Mouse (Mus musculus) MEL (cell line): ENCODE results near the gene Arid3b. TPM values are rescaled to one million over a fixed set of nuclear protein-coding genes. Genes with fewer than 3 reads are reported as not detected.

Source experiments
- DNase-seq: peaks from one replicate; pipeline ENCODE4 v3.0.0; 2011; ENCODE audit warnings: low read depth, low spot score
- H3K27ac ChIP-seq: 2 replicates; pipeline ENCODE4 v1.5.1; 2012; ENCODE audit warnings: low read depth, mild to moderate bottlenecking, control low read depth, low read length, moderate library complexity; ENCODE audit not compliant: control insufficient read depth
- H3K27me3 ChIP-seq, 2 experiments: fragments of 150-350 bp in 1 of 2; sonication (generic) in 1 of 2; 2 replicates each; pipeline ENCODE4 v1.6.1; 2012; ENCODE audit warnings: low read length in 2 of 2, mild to moderate bottlenecking in 2 of 2, improper control_type of control experiment in 1 of 2, moderate library complexity in 1 of 2; ENCODE audit not compliant: insufficient read depth in 2 of 2, control insufficient read depth in 1 of 2
- H3K36me3 ChIP-seq, 2 experiments: 2 replicates each; pipeline ENCODE4 v1.6.1; 2012 to 2014; ENCODE audit warnings: low read length in 2 of 2, improper control_type of control experiment in 1 of 2, inconsistent platforms in 1 of 2, mild to moderate bottlenecking in 1 of 2; ENCODE audit not compliant: insufficient read depth in 2 of 2, control insufficient read depth in 1 of 2
- H3K4me1 ChIP-seq, 2 experiments: fragments of 150-350 bp in 1 of 2; sonication (generic) in 1 of 2; 2 replicates each; pipeline ENCODE4 v1.6.1; 2012; ENCODE audit warnings: low read length in 2 of 2, improper control_type of control experiment in 1 of 2, mild to moderate bottlenecking in 1 of 2; ENCODE audit not compliant: insufficient read depth in 2 of 2, control insufficient read depth in 1 of 2
- H3K4me3 ChIP-seq, 2 experiments: fragments of 150-350 bp in 1 of 2; sonication (generic) in 1 of 2; 2 replicates each; pipeline ENCODE4 v1.5.1; 2012; ENCODE audit warnings: low read depth in 2 of 2, low read length in 2 of 2, mild to moderate bottlenecking in 2 of 2, moderate library complexity in 2 of 2, control low read depth in 1 of 2, improper control_type of control experiment in 1 of 2; ENCODE audit not compliant: control insufficient read depth in 1 of 2, insufficient read depth in 1 of 2
- H3K79me2 ChIP-seq: 2 replicates; pipeline ENCODE4 v1.6.1; 2012; ENCODE audit warnings: mild to moderate bottlenecking, low read length, moderate library complexity; ENCODE audit not compliant: control insufficient read depth, poor library complexity, insufficient read depth
- H3K9ac ChIP-seq: 2 replicates; pipeline ENCODE4 v1.6.1; 2012; ENCODE audit warnings: low read depth, mild to moderate bottlenecking, control low read depth, low read length, moderate library complexity; ENCODE audit not compliant: control insufficient read depth, poor library complexity, severe bottlenecking
- H3K9me3 ChIP-seq: fragments of 150-350 bp; sonication (generic); replicated peaks from 2 replicates; pipeline ENCODE4 v1.6.1; 2012; ENCODE audit warnings: mild to moderate bottlenecking, low read length, improper control_type of control experiment, moderate library complexity; ENCODE audit not compliant: insufficient read depth
- BHLHE40 ChIP-seq: IDR thresholded peaks from 2 replicates; pipeline ENCODE4 v1.6.1; 2012; ENCODE audit warnings: low read depth, mild to moderate bottlenecking, inconsistent platforms, low read length, improper control_type of control experiment, borderline replicate concordance
- CHD1 ChIP-seq: IDR thresholded peaks from 2 replicates; pipeline ENCODE4 v1.6.1; 2012; ENCODE audit warnings: low read depth, mild to moderate bottlenecking, inconsistent platforms, low read length, improper control_type of control experiment
- E2F4 ChIP-seq: IDR thresholded peaks from 2 replicates; pipeline ENCODE4 v1.6.1; 2011; ENCODE audit warnings: low read depth, low read length, improper control_type of control experiment, borderline replicate concordance
- ELF1 ChIP-seq: IDR thresholded peaks from 2 replicates; pipeline ENCODE4 v1.6.1; 2014; ENCODE audit warnings: low read depth, mild to moderate bottlenecking, inconsistent platforms, low read length, improper control_type of control experiment, moderate library complexity
- EP300 ChIP-seq, 2 experiments: IDR thresholded peaks; 2 replicates each; pipeline ENCODE4 v1.6.1; 2011; ENCODE audit warnings: improper control_type of control experiment in 2 of 2, low read length in 2 of 2, low read depth in 1 of 2, mild to moderate bottlenecking in 1 of 2
- ETS1 ChIP-seq: IDR thresholded peaks from 2 replicates; pipeline ENCODE4 v1.6.1; 2012; ENCODE audit warnings: low read depth, mild to moderate bottlenecking, inconsistent platforms, low read length, improper control_type of control experiment, moderate library complexity
- GABPA ChIP-seq: IDR thresholded peaks from 2 replicates; pipeline ENCODE4 v1.6.1; 2012; ENCODE audit warnings: low read depth, mild to moderate bottlenecking, inconsistent platforms, low read length, improper control_type of control experiment, moderate library complexity
- HCFC1 ChIP-seq: IDR thresholded peaks from 2 replicates; pipeline ENCODE4 v1.6.1; 2012; ENCODE audit warnings: low read depth, mild to moderate bottlenecking, inconsistent platforms, low read length, improper control_type of control experiment, moderate library complexity
- JUND ChIP-seq: IDR thresholded peaks from 2 replicates; pipeline ENCODE4 v1.6.1; 2011; ENCODE audit warnings: low read depth, mild to moderate bottlenecking, improper control_type of control experiment, low read length
- KAT2A ChIP-seq: conservative IDR thresholded peaks from 2 replicates; pipeline ENCODE4 v1.6.1; 2012; ENCODE audit warnings: low read depth, low read length, improper control_type of control experiment, inconsistent platforms
- MXI1 ChIP-seq: IDR thresholded peaks from 2 replicates; pipeline ENCODE4 v1.6.1; 2011; ENCODE audit warnings: mild to moderate bottlenecking, low read depth, low read length, improper control_type of control experiment
- MYB ChIP-seq: IDR thresholded peaks from 2 replicates; pipeline ENCODE4 v1.6.1; 2011; ENCODE audit warnings: mild to moderate bottlenecking, low read depth, low read length, improper control_type of control experiment
- MYC ChIP-seq: IDR thresholded peaks from 2 replicates; pipeline ENCODE4 v1.6.1; 2011; ENCODE audit warnings: low read depth, mild to moderate bottlenecking, low read length, improper control_type of control experiment, moderate library complexity
- NELFE ChIP-seq: IDR thresholded peaks from 2 replicates; pipeline ENCODE4 v1.6.1; 2011; ENCODE audit warnings: low read depth, low read length, improper control_type of control experiment
- POLR2A ChIP-seq, 2 experiments: IDR thresholded peaks; 2 replicates each; pipeline ENCODE4 v1.6.1; 2011 to 2012; ENCODE audit warnings: low read length in 2 of 2, mild to moderate bottlenecking in 2 of 2, control low read depth in 1 of 2, improper control_type of control experiment in 1 of 2, low read depth in 1 of 2, moderate library complexity in 1 of 2; ENCODE audit not compliant: control insufficient read depth in 1 of 2, insufficient read depth in 1 of 2, poor library complexity in 1 of 2
- RAD21 ChIP-seq: IDR thresholded peaks from 2 replicates; pipeline ENCODE4 v1.6.1; 2011; ENCODE audit warnings: mild to moderate bottlenecking, low read depth, low read length, improper control_type of control experiment
- RCOR1 ChIP-seq: IDR thresholded peaks from 2 replicates; pipeline ENCODE4 v1.6.1; 2012; ENCODE audit warnings: low read depth, mild to moderate bottlenecking, inconsistent platforms, low read length, improper control_type of control experiment
- TAL1 ChIP-seq: IDR thresholded peaks from 2 replicates; pipeline ENCODE4 v1.6.1; 2012; ENCODE audit warnings: mild to moderate bottlenecking, inconsistent platforms, low read length, moderate library complexity, mixed read lengths
- TBP ChIP-seq: IDR thresholded peaks from 2 replicates; pipeline ENCODE4 v1.8.0; 2011; ENCODE audit warnings: low read depth, low read length, improper control_type of control experiment
- UBTF ChIP-seq: IDR thresholded peaks from 2 replicates; pipeline ENCODE4 v1.6.1; 2012; ENCODE audit warnings: low read depth, mild to moderate bottlenecking, inconsistent platforms, low read length, improper control_type of control experiment, moderate library complexity, borderline replicate concordance; ENCODE audit not compliant: insufficient read depth
- USF2 ChIP-seq, 2 experiments: IDR thresholded peaks; 2 replicates each; pipeline ENCODE4 v1.6.1; 2011 to 2012; ENCODE audit warnings: improper control_type of control experiment in 2 of 2, low read length in 2 of 2, borderline replicate concordance in 1 of 2, inconsistent platforms in 1 of 2, low read depth in 1 of 2, mild to moderate bottlenecking in 1 of 2; ENCODE audit not compliant: insufficient read depth in 1 of 2
- ZKSCAN1 ChIP-seq: IDR thresholded peaks from 2 replicates; pipeline ENCODE4 v1.6.1; 2012; ENCODE audit warnings: low read depth, mild to moderate bottlenecking, inconsistent platforms, low read length, improper control_type of control experiment, moderate library complexity
- ZMIZ1 ChIP-seq: IDR thresholded peaks from 2 replicates; pipeline ENCODE4 v1.6.1; 2012; ENCODE audit warnings: low read depth, mild to moderate bottlenecking, inconsistent platforms, low read length, improper control_type of control experiment, moderate library complexity
- polyA plus RNA-seq, 2 experiments: library from polyadenylated mRNA; stranded (reverse) in 1 of 2; unstranded in 1 of 2; fragments of >175 nt in 1 of 2; fragments of >200 nt in 1 of 2; gene quantifications; 2 replicates each; pipeline versions ENCODE4 v1.2.1 to v1.2.4; 2012; ENCODE audit warnings: low replicate concordance in 2 of 2, low read depth in 1 of 2; ENCODE audit not compliant: insufficient read length in 2 of 2, insufficient read depth in 1 of 2, missing spikeins in 1 of 2
- total RNA-seq: library from RNA; depleted of rRNA; stranded (reverse); fragments of 300-350 nt; gene quantifications from 2 replicates; pipeline ENCODE4 v1.2.3, GENCODE M21; 2012

Gene Arid3b
- total and polyA plus RNA-seq, 3 experiments, result 2.3 to 7.4 TPM; not detected in 1

GRCm38 (mm10) chr9:57798725-57799253, 37.8 kb downstream of the Arid3b start:
- H3K9me3 ChIP-seq, result no peaks in the 10 kb centered on the region
- no peak overlapping the region for H3K27ac ChIP-seq
- TF ChIP-seq ZMIZ1 (no peak), ETS1 (no peak), CHD1 (no peak), HCFC1 (no peak), NELFE (no peak), E2F4 (no peak), MXI1 (no peak), TBP (no peak), UBTF (no peak), POLR2A (IDR thresholded peaks at IDR 0.05; ENCODE audit: control insufficient read depth in 1 of 2, insufficient read depth in 1 of 2, low read depth in 1 of 2, low read length in 2 of 2, poor library complexity in 1 of 2) (no peak), MYB (no peak), TAL1 (no peak), USF2 (IDR thresholded peaks at IDR 0.05; ENCODE audit: borderline replicate concordance in 1 of 2, insufficient read depth in 1 of 2, low read depth in 1 of 2, low read length in 2 of 2) (no peak), BHLHE40 (no peak), GABPA (no peak)
- peaks cover 4 to 26% of the 10 kb centered on the region in 2 experiments for H3K4me1 ChIP-seq
- H3K27me3 ChIP-seq, result no peaks in the 10 kb centered on the region
- H3K4me3 ChIP-seq, result no peak overlapping the region
- H3K9ac ChIP-seq, result no peak overlapping the region
- no peaks in the 10 kb centered on the region for H3K79me2 ChIP-seq
- peaks cover 0 to 21% of the 10 kb centered on the region in 2 experiments; a peak in 2 of 4 replicates for H3K36me3 ChIP-seq
- DNase-seq, result no peak

GRCm38 (mm10) chr9:57797456-57797855, 39.1 kb downstream of the Arid3b start:
- no peak overlapping the region for H3K4me3 ChIP-seq
- H3K36me3 ChIP-seq, result peaks cover 0 to 7% of the 10 kb centered on the region in 2 experiments; a peak in 2 of 4 replicates
- H3K4me1 ChIP-seq, result peaks cover 0 to 14% of the 10 kb centered on the region in 2 experiments; a peak in 2 of 4 replicates
- no peak for DNase-seq
- no peaks in the 10 kb centered on the region for H3K79me2 ChIP-seq
- H3K27me3 ChIP-seq, result no peaks in the 10 kb centered on the region
- no peaks in the 10 kb centered on the region for H3K9me3 ChIP-seq
- H3K27ac ChIP-seq, result no peak overlapping the region
- TF ChIP-seq HCFC1 (no peak), UBTF (no peak), KAT2A (no peak), ELF1 (no peak), RAD21 (no peak), MYC (no peak), RCOR1 (no peak), ZKSCAN1 (no peak), EP300 (IDR thresholded peaks at IDR 0.05; ENCODE audit: low read depth in 1 of 2, low read length in 2 of 2) (no peak), TBP (no peak), TAL1 (no peak), JUND (no peak)
- TF ChIP-seq, all 39 proteins: peak for 0
- no peak overlapping the region for H3K9ac ChIP-seq
